Mouse (Mus musculus) testis, adult 2 months (tissue): Measurements from ENCODE around the gene Hmcn1. TPM values are rescaled to one million over a fixed set of nuclear protein-coding genes. Genes with fewer than 3 reads are reported as not detected.

Experiments
- H3K27ac ChIP-seq: fragments of 200-500 bp; 2 replicates; pipeline ENCODE4 v1.5.1; 2012; ENCODE audit warnings: low read depth, low read length; ENCODE audit not compliant: control insufficient read depth, insufficient read depth
- H3K27me3 ChIP-seq: fragments of 200-500 bp; 2 replicates; pipeline ENCODE4 v1.6.1; 2012; ENCODE audit warnings: mild to moderate bottlenecking, low read length, moderate library complexity; ENCODE audit not compliant: control insufficient read depth, insufficient read depth
- H3K36me3 ChIP-seq: fragments of 200-500 bp; 2 replicates; pipeline ENCODE4 v1.6.1; 2012; ENCODE audit warnings: mild to moderate bottlenecking, low read length; ENCODE audit not compliant: control insufficient read depth, insufficient read depth
- H3K4me1 ChIP-seq: fragments of 200-500 bp; 2 replicates; pipeline ENCODE4 v1.6.1; 2012; ENCODE audit warnings: low read length; ENCODE audit not compliant: control insufficient read depth, insufficient read depth
- H3K4me3 ChIP-seq: fragments of 200-500 bp; 2 replicates; pipeline ENCODE4 v1.5.1; 2012; ENCODE audit warnings: low read depth, mild to moderate bottlenecking, low read length, moderate library complexity, mixed read lengths; ENCODE audit not compliant: control insufficient read depth
- CTCF ChIP-seq: fragments of 200-500 bp; IDR thresholded peaks from 2 replicates; pipeline ENCODE4 v1.5.1; 2012; ENCODE audit warnings: low read depth, mild to moderate bottlenecking, inconsistent platforms, low read length, moderate library complexity; ENCODE audit not compliant: control insufficient read depth, insufficient read depth, insufficient replicate concordance
- POLR2A ChIP-seq: fragments of 200-500 bp; IDR thresholded peaks from 2 replicates; pipeline ENCODE4 v1.6.1; 2012; ENCODE audit warnings: low read depth, mild to moderate bottlenecking, inconsistent platforms, low read length, moderate library complexity; ENCODE audit not compliant: control insufficient read depth
- polyA plus RNA-seq: library from polyadenylated mRNA; depleted of rRNA; stranded (reverse); fragments of >200 nt; gene quantifications from 2 replicates; pipeline ENCODE4 v1.2.3, GENCODE M21; 2012

The Hmcn1 gene
- polyA plus RNA-seq, 1 experiment: 1.8 TPM

GRCm38 (mm10) chr1:150914936-150915335 is 78.3 kb downstream of the Hmcn1 start:
- Histone ChIP-seq H3K4me3 (no peak overlapping the region), H3K27me3 (no peaks in the 10 kb centered on the region), H3K4me1 (no peaks in the 10 kb centered on the region), H3K36me3 (no peaks in the 10 kb centered on the region), H3K27ac (no peak overlapping the region)
- TF ChIP-seq CTCF (no peak), POLR2A (no peak)

GRCm38 (mm10) chr1:150913586-150914136 is 79.6 kb downstream of the Hmcn1 start:
- no peak overlapping the region for H3K27ac ChIP-seq
- no peaks in the 10 kb centered on the region for H3K36me3 ChIP-seq
- TF ChIP-seq POLR2A: no peak
- no peak for TF ChIP-seq CTCF
- H3K27me3 ChIP-seq: no peaks in the 10 kb centered on the region
- no peak overlapping the region for H3K4me3 ChIP-seq
- H3K4me1 ChIP-seq: no peaks in the 10 kb centered on the region

- Histone ChIP-seq H3K27ac (no peak overlapping the region), H3K4me3 (no peak overlapping the region), H3K36me3 (no peaks in the 10 kb centered on the region), H3K4me1 (no peaks in the 10 kb centered on the region), H3K27me3 (no peaks in the 10 kb centered on the region)
- TF ChIP-seq CTCF: no peak
- no peak for TF ChIP-seq POLR2A
These were observed 83.6 kb downstream of the Hmcn1 start for GRCm38 (mm10) chr1:150909642-150910041.

- Histone ChIP-seq H3K36me3 (no peaks in the 10 kb centered on the region), H3K4me1 (no peaks in the 10 kb centered on the region), H3K4me3 (no peak overlapping the region), H3K27ac (no peak overlapping the region), H3K27me3 (no peaks in the 10 kb centered on the region)
- no peak for TF ChIP-seq CTCF
- no peak for TF ChIP-seq POLR2A
These were observed 99.5 kb downstream of the Hmcn1 start for GRCm38 (mm10) chr1:150893677-150894188.

- no peaks in the 10 kb centered on the region for H3K4me1 ChIP-seq
- no peaks in the 10 kb centered on the region for H3K36me3 ChIP-seq
- no peak overlapping the region for H3K27ac ChIP-seq
These were observed 103.2 kb downstream of the Hmcn1 start for GRCm38 (mm10) chr1:150890017-150890416.

GRCm38 (mm10) chr1:150886267-150886666 is 107.0 kb downstream of the Hmcn1 start:
- H3K4me3 ChIP-seq: no peak overlapping the region
- H3K27me3 ChIP-seq: no peaks in the 10 kb centered on the region
- TF ChIP-seq CTCF (no peak), POLR2A (no peak)
- H3K4me1 ChIP-seq: no peaks in the 10 kb centered on the region
- H3K36me3 ChIP-seq: no peaks in the 10 kb centered on the region
- H3K27ac ChIP-seq: no peak overlapping the region

More at GRCm38 (mm10) chr1:150890017-150890416, 103.2 kb downstream of the Hmcn1 start:
- H3K27me3 ChIP-seq: no peaks in the 10 kb centered on the region
- no peak overlapping the region for H3K4me3 ChIP-seq
- no peak for TF ChIP-seq POLR2A
- no peak for TF ChIP-seq CTCF

GRCm38 (mm10) chr1:150878421-150878820 is 114.8 kb downstream of the Hmcn1 start:
- TF ChIP-seq POLR2A (no peak), CTCF (no peak)
- no peaks in the 10 kb centered on the region for H3K27me3 ChIP-seq
- no peak overlapping the region for H3K27ac ChIP-seq
- no peaks in the 10 kb centered on the region for H3K36me3 ChIP-seq
- H3K4me1 ChIP-seq: no peaks in the 10 kb centered on the region
- H3K4me3 ChIP-seq: no peak overlapping the region

GRCm38 (mm10) chr1:150877920-150878319 is 115.3 kb downstream of the Hmcn1 start:
- Histone ChIP-seq H3K27me3 (no peaks in the 10 kb centered on the region), H3K27ac (no peak overlapping the region), H3K4me3 (no peak overlapping the region), H3K4me1 (no peaks in the 10 kb centered on the region), H3K36me3 (no peaks in the 10 kb centered on the region)
- TF ChIP-seq CTCF: no peak
- no peak for TF ChIP-seq POLR2A
